Mouse (Mus musculus): ENCODE measurements around the gene Gcgr. TPM values are rescaled to one million over a fixed set of nuclear protein-coding genes. Genes with fewer than 3 reads are reported as not detected.
A peak's percentile ranks its signal among the peaks of the same experiment; 100 is the strongest.

The Gcgr gene
- total RNA-seq, 1 experiment: 0.40 TPM

DNA sequence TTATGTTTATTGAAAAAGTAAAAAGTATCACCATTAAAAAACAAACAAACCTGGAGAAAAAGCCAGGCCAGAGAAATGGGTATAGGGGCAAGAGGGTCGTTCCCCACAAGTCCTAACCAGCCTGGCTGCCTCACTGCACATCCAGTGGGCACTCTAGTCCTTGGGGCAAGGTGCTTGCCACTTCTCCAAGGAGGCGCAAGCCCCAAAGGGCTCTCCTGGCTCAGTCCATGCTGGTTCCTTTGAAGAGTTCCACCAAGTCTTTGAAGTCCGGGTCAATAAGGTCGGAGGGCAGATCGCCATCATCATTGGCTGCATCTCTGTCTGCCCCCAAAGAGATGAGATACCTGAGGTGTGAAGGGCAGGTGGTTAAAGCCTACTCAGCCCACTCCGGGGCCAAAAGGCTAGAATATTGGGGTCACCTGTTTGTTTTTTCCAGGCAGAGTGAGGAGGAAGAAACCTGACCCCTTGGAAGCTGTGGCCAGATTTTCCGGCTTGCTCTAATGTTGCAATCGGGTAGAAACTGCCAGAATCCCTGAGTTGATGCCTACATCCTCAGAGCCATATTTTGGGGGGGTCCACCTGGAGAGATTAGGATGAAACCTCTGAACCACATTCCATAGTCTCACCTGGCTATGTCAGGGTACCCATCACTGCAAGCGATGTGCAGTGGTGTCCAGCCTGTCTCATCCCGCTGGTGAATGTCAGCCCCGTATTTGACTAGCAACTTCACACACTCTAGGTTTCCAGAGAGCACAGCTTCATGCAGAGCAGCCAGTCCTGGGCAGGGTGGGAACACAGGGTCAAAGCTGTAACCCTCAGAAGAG, 19.7 kb downstream of the Gcgr start:
- in situ Hi-C loops (cut with MboI; ENCODE audit: low sequenced_read_pairs in 2 of 2, unreplicated experiment in 2 of 2): no loop called here
- Histone ChIP-seq H3K9ac (ENCODE audit: insufficient read depth, low read depth, low read length, poor library complexity, severe bottlenecking) (peak overlapping the region; percentile 80), H3K27ac (ENCODE audit: insufficient read depth, low read depth, low read length, poor library complexity, severe bottlenecking) (no peak overlapping the region), H3K9me3 (ENCODE audit: control insufficient read depth, insufficient read depth, low read depth, low read length) (no peaks in the 10 kb centered on the region), H3K4me1 (ENCODE audit: control insufficient read depth in 2 of 2, insufficient read depth in 2 of 2, low read length in 2 of 2, poor library complexity in 1 of 2) (peaks cover 0 to 9% of the 10 kb centered on the region in 2 experiments; a peak in 3 of 4 replicates), H3K4me3 (ENCODE audit: insufficient read depth in 1 of 2, low read depth in 1 of 2, low read length in 2 of 2, poor library complexity in 1 of 2, severe bottlenecking in 1 of 2) (peak overlapping the region; percentile 74 to 76), H3K36me3 (ENCODE audit: control insufficient read depth, insufficient read depth, low read length, poor library complexity, severe bottlenecking) (no peaks in the 10 kb centered on the region; the same call in 1 of the 2 replicates)
- TF ChIP-seq ZNF384 (IDR thresholded peaks at IDR 0.05; ENCODE audit: low read depth, low read length) (no peak), ZC3H11A (IDR thresholded peaks at IDR 0.05; ENCODE audit: borderline replicate concordance, low read depth, low read length) (no peak), MAFK (IDR thresholded peaks at IDR 0.05; ENCODE audit: insufficient read depth, low read depth, low read length) (no peak), HCFC1 (IDR thresholded peaks at IDR 0.05; ENCODE audit: borderline replicate concordance, insufficient read depth, low read length) (no peak)
- no peak for DNase-seq (ENCODE audit: low read depth, low spot score)

- Histone ChIP-seq H3K4me1 (ENCODE audit: control insufficient read depth in 2 of 2, insufficient read depth in 2 of 2, low read length in 2 of 2, poor library complexity in 1 of 2) (peaks cover 0 to 9% of the 10 kb centered on the region in 2 experiments; a peak in 3 of 4 replicates), H3K9me3 (ENCODE audit: control insufficient read depth, insufficient read depth, low read depth, low read length) (no peaks in the 10 kb centered on the region), H3K36me3 (ENCODE audit: control insufficient read depth, insufficient read depth, low read length, poor library complexity, severe bottlenecking) (no peaks in the 10 kb centered on the region; the same call in 1 of the 2 replicates), H3K4me3 (ENCODE audit: insufficient read depth in 1 of 2, low read depth in 1 of 2, low read length in 2 of 2, poor library complexity in 1 of 2, severe bottlenecking in 1 of 2) (peak within 1 kb of the TSS; percentile 74 to 76), H3K27ac (ENCODE audit: insufficient read depth, low read depth, low read length, poor library complexity, severe bottlenecking) (no peak within 1 kb of the TSS), H3K9ac (ENCODE audit: insufficient read depth, low read depth, low read length, poor library complexity, severe bottlenecking) (peak within 1 kb of the TSS; percentile 80)
- no peak for DNase-seq (ENCODE audit: low read depth, low spot score)
- in situ Hi-C loops (cut with MboI; ENCODE audit: low sequenced_read_pairs in 2 of 2, unreplicated experiment in 2 of 2): no loop called here
- TF ChIP-seq ZC3H11A (IDR thresholded peaks at IDR 0.05; ENCODE audit: borderline replicate concordance, low read depth, low read length): no peak
These were observed 20.4 kb downstream of the Gcgr start, which contains the start of gene Ppp1r27 for GRCm38 (mm10) chr11:120550810-120551440. Gene Ppp1r27, minus strand, starts transcription at chr11:120551132.

- peaks cover 0 to 9% of the 10 kb centered on the region in 2 experiments; a peak in 3 of 4 replicates for H3K4me1 ChIP-seq (ENCODE audit: control insufficient read depth in 2 of 2, insufficient read depth in 2 of 2, low read length in 2 of 2, poor library complexity in 1 of 2)
- TF ChIP-seq MAFK (IDR thresholded peaks at IDR 0.05; ENCODE audit: insufficient read depth, low read depth, low read length): no peak
- TF ChIP-seq ZNF384 (IDR thresholded peaks at IDR 0.05; ENCODE audit: low read depth, low read length): no peak
- no peak for TF ChIP-seq HCFC1 (IDR thresholded peaks at IDR 0.05; ENCODE audit: borderline replicate concordance, insufficient read depth, low read length)
- TF ChIP-seq ZC3H11A (IDR thresholded peaks at IDR 0.05; ENCODE audit: borderline replicate concordance, low read depth, low read length): no peak
- TF ChIP-seq CHD2 (IDR thresholded peaks at IDR 0.05; ENCODE audit: low read depth, low read length): no peak
- no peak overlapping the region for H3K27ac ChIP-seq (ENCODE audit: insufficient read depth, low read depth, low read length, poor library complexity, severe bottlenecking)
- no peak overlapping the region for H3K4me3 ChIP-seq (ENCODE audit: insufficient read depth in 1 of 2, low read depth in 1 of 2, low read length in 2 of 2, poor library complexity in 1 of 2, severe bottlenecking in 1 of 2)
- in situ Hi-C loops (cut with MboI; ENCODE audit: low sequenced_read_pairs in 2 of 2, unreplicated experiment in 2 of 2): no loop called here
- no peaks in the 10 kb centered on the region for H3K36me3 ChIP-seq (ENCODE audit: control insufficient read depth, insufficient read depth, low read length, poor library complexity, severe bottlenecking)
- no peaks in the 10 kb centered on the region for H3K9me3 ChIP-seq (ENCODE audit: control insufficient read depth, insufficient read depth, low read depth, low read length)
- H3K9ac ChIP-seq (ENCODE audit: insufficient read depth, low read depth, low read length, poor library complexity, severe bottlenecking): no peak overlapping the region
- DNase-seq (ENCODE audit: low read depth, low spot score): no peak
These were observed 22.2 kb downstream of the Gcgr start for GRCm38 (mm10) chr11:120552736-120553135.

- DNase-seq (ENCODE audit: low read depth, low spot score): no peak
- Histone ChIP-seq H3K4me3 (ENCODE audit: insufficient read depth in 1 of 2, low read depth in 1 of 2, low read length in 2 of 2, poor library complexity in 1 of 2, severe bottlenecking in 1 of 2) (no peak overlapping the region), H3K9me3 (ENCODE audit: control insufficient read depth, insufficient read depth, low read depth, low read length) (no peaks in the 10 kb centered on the region), H3K27ac (ENCODE audit: insufficient read depth, low read depth, low read length, poor library complexity, severe bottlenecking) (no peak overlapping the region), H3K36me3 (ENCODE audit: control insufficient read depth, insufficient read depth, low read length, poor library complexity, severe bottlenecking) (0 out of 2 replicates have a peak, but pooled peaks cover 2% of the 10 kb centered on the region), H3K4me1 (ENCODE audit: control insufficient read depth in 2 of 2, insufficient read depth in 2 of 2, low read length in 2 of 2, poor library complexity in 1 of 2) (peaks cover 0 to 9% of the 10 kb centered on the region in 2 experiments; a peak in 2 of 4 replicates), H3K9ac (ENCODE audit: insufficient read depth, low read depth, low read length, poor library complexity, severe bottlenecking) (no peak overlapping the region)
- in situ Hi-C loops (cut with MboI; ENCODE audit: low sequenced_read_pairs in 2 of 2, unreplicated experiment in 2 of 2): no loop called here
- TF ChIP-seq ZC3H11A (IDR thresholded peaks at IDR 0.05; ENCODE audit: borderline replicate concordance, low read depth, low read length) (no peak), MAFK (IDR thresholded peaks at IDR 0.05; ENCODE audit: insufficient read depth, low read depth, low read length) (no peak), CHD2 (IDR thresholded peaks at IDR 0.05; ENCODE audit: low read depth, low read length) (no peak), HCFC1 (IDR thresholded peaks at IDR 0.05; ENCODE audit: borderline replicate concordance, insufficient read depth, low read length) (no peak), ZNF384 (IDR thresholded peaks at IDR 0.05; ENCODE audit: low read depth, low read length) (no peak)
These were observed 24.3 kb downstream of the Gcgr start for GRCm38 (mm10) chr11:120554834-120555233.
